Mouse (Mus musculus): Measurements from ENCODE around the gene Slc44a5. TPM values are rescaled to one million over a fixed set of nuclear protein-coding genes. Genes with fewer than 3 reads are reported as not detected.

Slc44a5 gene
- polyA plus RNA-seq, 1 experiment from 2014 or later, result 1.1 TPM

GRCm38 (mm10) chr3:154209201-154209754 is 236.0 kb downstream of the Slc44a5 start:
- Histone ChIP-seq H3K4me3 (replicated peaks; ENCODE audit: low read length) (no peak overlapping the region), H3K4me1 (ENCODE audit: control insufficient read depth, insufficient read depth, low read length) (no peaks in the 10 kb centered on the region), H3K27me3 (ENCODE audit: control insufficient read depth, insufficient read depth, low read length) (no peaks in the 10 kb centered on the region), H3K27ac (ENCODE audit: low read length) (no peak overlapping the region), H3K4me2 (ENCODE audit: low read depth, low read length) (no peak overlapping the region), H3K36me3 (ENCODE audit: control insufficient read depth, insufficient read depth, low read length) (no peaks in the 10 kb centered on the region), H3K9ac (ENCODE audit: low read length) (no peak overlapping the region), H3K9me3 (replicated peaks; ENCODE audit: control insufficient read depth, low read length) (no peaks in the 10 kb centered on the region)
- 23% methylated on average over 4 of the region's 4 CpGs for WGBS
- ATAC-seq (ENCODE audit: insufficient read depth, low FRiP score), result no peak

GRCm38 (mm10) chr3:154209776-154210430 is 236.7 kb downstream of the Slc44a5 start:
- Histone ChIP-seq H3K4me2 (ENCODE audit: low read depth, low read length) (no peak overlapping the region), H3K27me3 (ENCODE audit: control insufficient read depth, insufficient read depth, low read length) (no peaks in the 10 kb centered on the region), H3K9me3 (replicated peaks; ENCODE audit: control insufficient read depth, low read length) (no peaks in the 10 kb centered on the region), H3K27ac (ENCODE audit: low read length) (no peak overlapping the region), H3K9ac (ENCODE audit: low read length) (no peak overlapping the region), H3K36me3 (ENCODE audit: control insufficient read depth, insufficient read depth, low read length) (no peaks in the 10 kb centered on the region), H3K4me3 (replicated peaks; ENCODE audit: low read length) (no peak overlapping the region), H3K4me1 (ENCODE audit: control insufficient read depth, insufficient read depth, low read length) (no peaks in the 10 kb centered on the region)
- WGBS, result 24% methylated on average over 4 of the region's 4 CpGs
- ATAC-seq (ENCODE audit: insufficient read depth, low FRiP score), result no peak

GRCm38 (mm10) chr3:154210431-154211055 is 237.3 kb downstream of the Slc44a5 start:
- no peaks in the 10 kb centered on the region for H3K4me1 ChIP-seq (ENCODE audit: control insufficient read depth, insufficient read depth, low read length)
- H3K27ac ChIP-seq (ENCODE audit: low read length), result no peak overlapping the region
- no peaks in the 10 kb centered on the region for H3K9me3 ChIP-seq (replicated peaks; ENCODE audit: control insufficient read depth, low read length)
- no peaks in the 10 kb centered on the region for H3K36me3 ChIP-seq (ENCODE audit: control insufficient read depth, insufficient read depth, low read length)
- H3K4me3 ChIP-seq (replicated peaks; ENCODE audit: low read length), result no peak overlapping the region
- no peak for ATAC-seq (ENCODE audit: insufficient read depth, low FRiP score)
- no peaks in the 10 kb centered on the region for H3K27me3 ChIP-seq (ENCODE audit: control insufficient read depth, insufficient read depth, low read length)
- 40% methylated on average over 10 of the region's 10 CpGs for WGBS
- no peak overlapping the region for H3K4me2 ChIP-seq (ENCODE audit: low read depth, low read length)
- no peak overlapping the region for H3K9ac ChIP-seq (ENCODE audit: low read length)

GRCm38 (mm10) chr3:154212551-154212950 is 239.3 kb downstream of the Slc44a5 start:
- no peak for ATAC-seq (ENCODE audit: insufficient read depth, low FRiP score)
- no peaks in the 10 kb centered on the region for H3K4me1 ChIP-seq (ENCODE audit: control insufficient read depth, insufficient read depth, low read length)
- H3K36me3 ChIP-seq (ENCODE audit: control insufficient read depth, insufficient read depth, low read length), result no peaks in the 10 kb centered on the region
- H3K27me3 ChIP-seq (ENCODE audit: control insufficient read depth, insufficient read depth, low read length), result no peaks in the 10 kb centered on the region
- no peak overlapping the region for H3K4me2 ChIP-seq (ENCODE audit: low read depth, low read length)
- no peak overlapping the region for H3K4me3 ChIP-seq (replicated peaks; ENCODE audit: low read length)
- H3K27ac ChIP-seq (ENCODE audit: low read length), result no peak overlapping the region
- H3K9me3 ChIP-seq (replicated peaks; ENCODE audit: control insufficient read depth, low read length), result no peaks in the 10 kb centered on the region
- no peak overlapping the region for H3K9ac ChIP-seq (ENCODE audit: low read length)
- 79% methylated on average over 2 of the region's 2 CpGs for WGBS

GRCm38 (mm10) chr3:154215309-154215708 is 242.1 kb downstream of the Slc44a5 start:
- Histone ChIP-seq H3K4me1 (ENCODE audit: control insufficient read depth, insufficient read depth, low read length) (no peaks in the 10 kb centered on the region), H3K4me2 (ENCODE audit: low read depth, low read length) (no peak overlapping the region), H3K27ac (ENCODE audit: low read length) (no peak overlapping the region), H3K4me3 (replicated peaks; ENCODE audit: low read length) (no peak overlapping the region), H3K9me3 (replicated peaks; ENCODE audit: control insufficient read depth, low read length) (no peaks in the 10 kb centered on the region), H3K9ac (ENCODE audit: low read length) (no peak overlapping the region), H3K27me3 (ENCODE audit: control insufficient read depth, insufficient read depth, low read length) (no peaks in the 10 kb centered on the region), H3K36me3 (ENCODE audit: control insufficient read depth, insufficient read depth, low read length) (no peaks in the 10 kb centered on the region)
- no peak for ATAC-seq (ENCODE audit: insufficient read depth, low FRiP score)
- WGBS, result 62% methylated on average over 7 of the region's 7 CpGs

- no peaks in the 10 kb centered on the region for H3K9me3 ChIP-seq (replicated peaks; ENCODE audit: control insufficient read depth, low read length)
- no peaks in the 10 kb centered on the region for H3K4me1 ChIP-seq (ENCODE audit: control insufficient read depth, insufficient read depth, low read length)
- no peak overlapping the region for H3K4me2 ChIP-seq (ENCODE audit: low read depth, low read length)
- H3K4me3 ChIP-seq (replicated peaks; ENCODE audit: low read length), result no peak overlapping the region
- no peaks in the 10 kb centered on the region for H3K36me3 ChIP-seq (ENCODE audit: control insufficient read depth, insufficient read depth, low read length)
- H3K27me3 ChIP-seq (ENCODE audit: control insufficient read depth, insufficient read depth, low read length), result no peaks in the 10 kb centered on the region
- no peak overlapping the region for H3K9ac ChIP-seq (ENCODE audit: low read length)
- H3K27ac ChIP-seq (ENCODE audit: low read length), result no peak overlapping the region
- no peak for ATAC-seq (ENCODE audit: insufficient read depth, low FRiP score)
These were observed 242.5 kb downstream of the Slc44a5 start for GRCm38 (mm10) chr3:154215779-154216178.

GRCm38 (mm10) chr3:154222141-154222591 is 248.9 kb downstream of the Slc44a5 start:
- 26% methylated on average over 8 of the region's 8 CpGs for WGBS
- no peaks in the 10 kb centered on the region for H3K9me3 ChIP-seq (replicated peaks; ENCODE audit: control insufficient read depth, low read length)
- no peaks in the 10 kb centered on the region for H3K36me3 ChIP-seq (ENCODE audit: control insufficient read depth, insufficient read depth, low read length)
- H3K4me3 ChIP-seq (replicated peaks; ENCODE audit: low read length), result no peak overlapping the region
- 0 out of 2 replicates have a peak overlapping the region, but pooled peaks have one; percentile 24 for H3K4me2 ChIP-seq (ENCODE audit: low read depth, low read length)
- H3K27me3 ChIP-seq (ENCODE audit: control insufficient read depth, insufficient read depth, low read length), result no peaks in the 10 kb centered on the region
- H3K4me1 ChIP-seq (ENCODE audit: control insufficient read depth, insufficient read depth, low read length), result peaks cover 7% of the 10 kb centered on the region; the same call in 1 of the 2 replicates
- H3K9ac ChIP-seq (ENCODE audit: low read length), result no peak overlapping the region
- H3K27ac ChIP-seq (ENCODE audit: low read length), result no peak overlapping the region
- ATAC-seq (ENCODE audit: insufficient read depth, low FRiP score), result no peak

GRCm38 (mm10) chr3:154222688-154223087 is 249.5 kb downstream of the Slc44a5 start:
- WGBS, result 60% methylated on average over 4 of the region's 4 CpGs
- Histone ChIP-seq H3K9me3 (replicated peaks; ENCODE audit: control insufficient read depth, low read length) (no peaks in the 10 kb centered on the region), H3K36me3 (ENCODE audit: control insufficient read depth, insufficient read depth, low read length) (no peaks in the 10 kb centered on the region), H3K27me3 (ENCODE audit: control insufficient read depth, insufficient read depth, low read length) (no peaks in the 10 kb centered on the region), H3K4me3 (replicated peaks; ENCODE audit: low read length) (no peak overlapping the region), H3K4me2 (ENCODE audit: low read depth, low read length) (no peak overlapping the region), H3K4me1 (ENCODE audit: control insufficient read depth, insufficient read depth, low read length) (peaks cover 7% of the 10 kb centered on the region; the same call in 1 of the 2 replicates), H3K9ac (ENCODE audit: low read length) (no peak overlapping the region), H3K27ac (ENCODE audit: low read length) (no peak overlapping the region)
- ATAC-seq (ENCODE audit: insufficient read depth, low FRiP score), result no peak

- 50% methylated on average over 10 of the region's 10 CpGs for WGBS
- H3K4me1 ChIP-seq (ENCODE audit: control insufficient read depth, insufficient read depth, low read length), result peaks cover 7% of the 10 kb centered on the region; the same call in 1 of the 2 replicates
- no peaks in the 10 kb centered on the region for H3K36me3 ChIP-seq (ENCODE audit: control insufficient read depth, insufficient read depth, low read length)
- no peak overlapping the region for H3K9ac ChIP-seq (ENCODE audit: low read length)
- H3K9me3 ChIP-seq (replicated peaks; ENCODE audit: control insufficient read depth, low read length), result no peaks in the 10 kb centered on the region
- no peaks in the 10 kb centered on the region for H3K27me3 ChIP-seq (ENCODE audit: control insufficient read depth, insufficient read depth, low read length)
- no peak overlapping the region for H3K27ac ChIP-seq (ENCODE audit: low read length)
- no peak overlapping the region for H3K4me3 ChIP-seq (replicated peaks; ENCODE audit: low read length)
- no peak for ATAC-seq (ENCODE audit: insufficient read depth, low FRiP score)
- H3K4me2 ChIP-seq (ENCODE audit: low read depth, low read length), result no peak overlapping the region
These were observed 253.0 kb downstream of the Slc44a5 start for GRCm38 (mm10) chr3:154226100-154226752.
